Mouse (Mus musculus) small intestine, adult 2 months (tissue): Measurements from ENCODE around the gene Scimp.

Source experiments
- CTCF ChIP-seq: fragments of 200-500 bp; IDR thresholded peaks from 2 replicates; pipeline ENCODE4 v1.5.1; 2012; ENCODE audit warnings: low read depth, mild to moderate bottlenecking, control low read depth, inconsistent platforms, low read length, moderate library complexity, mixed read lengths; ENCODE audit not compliant: insufficient replicate concordance, insufficient read length; ENCODE audit errors: extremely low read depth
- POLR2A ChIP-seq: fragments of 200-500 bp; IDR thresholded peaks from 2 replicates; pipeline ENCODE4 v1.6.1; 2012; ENCODE audit warnings: low read depth, mild to moderate bottlenecking, control low read depth, inconsistent platforms, low read length, moderate library complexity

- TF ChIP-seq CTCF = no peak
- no peak for TF ChIP-seq POLR2A
Measured at GRCm38 (mm10) chr11:70765776-70766445, 46.5 kb downstream of the Scimp start.
